Mouse (Mus musculus): Measurements from ENCODE around the gene Bglap. TPM values are rescaled to one million over a fixed set of nuclear protein-coding genes. Genes with fewer than 3 reads are reported as not detected.
"Not testable (repeated sequence)": the region's sequence is repeated elsewhere in the genome, so short reads cannot be mapped to it uniquely, and the experiment has no call there.

Gene Bglap
- polyA plus RNA-seq (2012; rRNA removed) (not detected in 2 replicates), polyA plus RNA-seq (2014; fragmentation: Nextera tagmentation; extraction: Ambion mirVana) (not detected in 2 replicates)

DNA sequence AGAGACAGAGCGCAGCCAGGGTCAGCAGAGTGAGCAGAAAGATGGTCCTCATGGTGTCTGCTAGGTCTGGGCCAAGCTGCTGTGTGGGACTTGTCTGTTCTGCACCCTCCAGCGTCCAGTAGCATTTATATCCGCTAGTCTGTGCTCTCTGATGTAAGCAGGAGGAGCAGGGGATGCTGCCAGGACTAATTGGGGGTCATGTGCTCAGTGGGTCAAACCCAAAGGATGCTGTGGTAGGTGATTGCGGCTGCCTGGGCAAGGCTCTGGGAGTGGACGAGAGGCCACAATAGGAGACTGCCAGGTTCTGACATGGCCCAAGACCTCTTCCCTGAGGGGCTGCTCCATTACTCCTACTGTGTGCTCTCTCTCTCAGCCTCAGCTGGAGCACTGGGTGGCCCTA lies at the start of gene Bglap:
Gene Bglap, minus strand, starts transcription at position 101 of the 400 bp plus-strand sequence.
- H3K4me1 ChIP-seq (replicated peaks; ENCODE audit: control insufficient read depth in 2 of 2, insufficient read depth in 2 of 2, low read length in 1 of 2): peaks cover 0 to 2% of the 10 kb centered on the region in 2 experiments; a peak in 1 of 4 replicates
- H3K27me3 ChIP-seq (ENCODE audit: control insufficient read depth, insufficient read depth, low read length): no peaks in the 10 kb centered on the region
- no peak within 1 kb of the TSS for H3K27ac ChIP-seq
- no peak within 1 kb of the TSS for H3K4me3 ChIP-seq (ENCODE audit: insufficient read depth in 1 of 2, low read depth in 2 of 2, low read length in 2 of 2)
- WGBS (ENCODE audit: insufficient replicate concordance): 55% methylated on average over 5 of the region's 5 CpGs
- no peaks in the 10 kb centered on the region for H3K36me3 ChIP-seq (replicated peaks; ENCODE audit: control insufficient read depth, insufficient read depth, low read depth)
- no peaks in the 10 kb centered on the region for H3K9me3 ChIP-seq (ENCODE audit: control insufficient read depth, low read length)
- H3K9ac ChIP-seq (replicated peaks): no peak within 1 kb of the TSS
- ATAC-seq (ENCODE audit: insufficient read depth) (no peak), DNase-seq (ENCODE audit: low read depth in 3 of 3, low spot score in 3 of 3) (no peak)
- TF ChIP-seq CTCF (IDR thresholded peaks at IDR 0.05; ENCODE audit: low read depth) (no peak), EP300 (IDR thresholded peaks at IDR 0.05; ENCODE audit: low read depth) (no peak)
- no peak within 1 kb of the TSS for H3K4me2 ChIP-seq (ENCODE audit: low read depth)

DNA sequence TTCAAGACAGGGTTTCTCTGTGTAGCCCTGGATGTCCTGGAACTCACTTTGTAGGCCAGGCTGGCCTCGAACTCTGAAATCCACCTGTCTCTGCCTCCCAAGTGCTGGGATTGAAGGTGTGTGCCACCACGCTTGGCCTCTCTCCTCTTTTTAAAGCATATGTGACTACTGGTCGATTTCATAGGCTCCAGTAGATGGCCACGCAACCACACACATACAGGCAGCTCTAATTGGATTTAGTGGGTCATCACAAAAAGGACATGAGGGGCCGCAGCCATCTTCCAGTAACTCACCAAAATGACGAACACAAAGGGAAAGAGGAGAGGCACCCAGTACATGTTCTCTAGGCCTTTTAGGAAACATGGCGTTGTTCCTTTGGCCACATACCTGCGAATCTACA lies 44.4 kb upstream of the Bglap start:
- H3K36me3 ChIP-seq (replicated peaks; ENCODE audit: control insufficient read depth, insufficient read depth, low read depth); ATAC-seq (ENCODE audit: insufficient read depth); H3K9ac ChIP-seq (replicated peaks); H3K4me3 ChIP-seq (ENCODE audit: insufficient read depth in 1 of 2, low read depth in 2 of 2, low read length in 2 of 2); H3K27ac ChIP-seq; H3K4me2 ChIP-seq (ENCODE audit: low read depth); H3K9me3 ChIP-seq (ENCODE audit: control insufficient read depth, low read length); DNase-seq (ENCODE audit: low read depth in 3 of 3, low spot score in 3 of 3); H3K27me3 ChIP-seq (ENCODE audit: control insufficient read depth, insufficient read depth, low read length): not testable (repeated sequence)
- WGBS (ENCODE audit: insufficient replicate concordance): 59% methylated on average over 8 of the region's 8 CpGs
- peaks cover 7 to 15% of the 10 kb centered on the region in 2 experiments for H3K4me1 ChIP-seq (replicated peaks; ENCODE audit: control insufficient read depth in 2 of 2, insufficient read depth in 2 of 2, low read length in 1 of 2)

DNA sequence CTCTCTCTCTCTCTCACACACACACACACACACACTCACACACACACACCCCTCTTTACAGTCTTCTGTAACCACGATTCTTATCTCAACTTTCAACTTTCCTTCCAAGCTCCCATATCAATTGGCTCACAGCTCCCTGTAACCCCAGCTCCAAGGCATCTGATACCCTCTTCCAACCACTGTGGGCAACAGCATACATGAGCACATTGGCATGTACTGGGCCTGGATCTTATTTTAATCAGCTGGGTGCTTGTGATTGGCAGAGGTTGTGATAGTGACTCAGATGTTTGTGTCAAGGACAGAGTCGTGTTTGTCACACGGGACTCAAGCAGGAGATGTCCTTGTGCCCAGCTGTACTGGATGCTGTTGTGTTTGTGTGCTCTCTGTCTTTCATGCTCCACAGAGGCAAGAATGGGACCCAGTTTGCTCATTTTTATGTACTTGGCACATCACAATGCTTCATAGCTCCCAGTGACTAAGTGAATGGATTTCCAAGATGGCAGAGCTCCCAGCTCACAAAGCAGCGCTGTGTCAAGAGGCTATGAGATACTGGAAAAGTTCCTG lies 43.2 kb upstream of the Bglap start:
- Histone ChIP-seq H3K4me2 (ENCODE audit: low read depth) (no peak overlapping the region), H3K4me3 (ENCODE audit: insufficient read depth in 1 of 2, low read depth in 2 of 2, low read length in 2 of 2) (no peak overlapping the region), H3K9me3 (ENCODE audit: control insufficient read depth, low read length) (no peaks in the 10 kb centered on the region), H3K9ac (replicated peaks) (no peak overlapping the region), H3K27me3 (ENCODE audit: control insufficient read depth, insufficient read depth, low read length) (no peaks in the 10 kb centered on the region; the same call in 1 of the 2 replicates), H3K36me3 (replicated peaks; ENCODE audit: control insufficient read depth, insufficient read depth, low read depth) (no peaks in the 10 kb centered on the region), H3K27ac (no peak overlapping the region), H3K4me1 (replicated peaks; ENCODE audit: control insufficient read depth in 2 of 2, insufficient read depth in 2 of 2, low read length in 1 of 2) (peaks cover 15 to 23% of the 10 kb centered on the region in 2 experiments)
- 44% methylated on average over 4 of the region's 4 CpGs for WGBS (ENCODE audit: insufficient replicate concordance)
- ATAC-seq (ENCODE audit: insufficient read depth) (no peak), DNase-seq (ENCODE audit: low read depth in 3 of 3, low spot score in 3 of 3) (no peak)
- TF ChIP-seq EP300 (IDR thresholded peaks at IDR 0.05; ENCODE audit: low read depth) (no peak), CTCF (IDR thresholded peaks at IDR 0.05; ENCODE audit: low read depth) (no peak)

DNA sequence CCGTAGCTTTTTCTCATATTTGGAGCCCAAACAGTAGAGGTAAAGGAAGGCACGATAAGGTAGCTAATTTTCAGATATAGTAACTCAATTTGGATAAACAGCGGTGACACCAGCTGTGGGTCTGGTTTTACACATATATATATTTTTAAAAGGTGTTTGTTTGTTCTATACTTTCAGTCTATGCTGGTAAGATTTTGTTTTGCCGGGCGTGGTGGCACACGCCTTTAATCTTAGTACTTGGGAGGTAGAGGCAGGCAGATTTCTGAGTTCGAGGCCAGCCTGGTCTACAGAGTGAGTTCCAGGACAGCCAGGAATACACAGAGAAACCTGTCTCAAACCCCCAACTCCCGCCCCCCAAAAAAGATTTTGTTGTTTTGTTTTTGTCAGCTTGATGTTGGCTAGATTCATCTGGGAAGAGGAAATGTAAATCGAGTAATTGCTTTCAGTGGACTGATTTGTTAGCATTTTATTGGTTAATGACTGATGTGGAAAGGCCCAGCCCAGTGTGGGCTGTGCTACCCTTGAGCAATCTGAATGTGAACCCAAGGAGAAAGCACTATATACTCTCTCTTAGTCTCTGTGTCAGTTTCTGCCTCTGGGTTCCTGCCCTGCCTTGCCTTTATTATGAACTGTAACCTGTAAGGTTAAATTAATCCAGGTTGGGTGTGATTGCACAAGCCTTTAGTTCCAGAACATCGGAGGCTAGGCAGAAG lies 41.6 kb upstream of the Bglap start:
- Histone ChIP-seq H3K27ac (no peak overlapping the region), H3K9ac (replicated peaks) (no peak overlapping the region), H3K4me1 (replicated peaks; ENCODE audit: control insufficient read depth in 2 of 2, insufficient read depth in 2 of 2, low read length in 1 of 2) (peaks cover 23 to 35% of the 10 kb centered on the region in 2 experiments), H3K4me3 (ENCODE audit: insufficient read depth in 1 of 2, low read depth in 2 of 2, low read length in 2 of 2) (peak overlapping the region in 1 of 2 experiments; percentile 76; a peak in 1 of 4 replicates), H3K4me2 (ENCODE audit: low read depth) (peak overlapping the region; percentile 63), H3K27me3 (ENCODE audit: control insufficient read depth, insufficient read depth, low read length) (no peaks in the 10 kb centered on the region; the same call in 1 of the 2 replicates), H3K36me3 (replicated peaks; ENCODE audit: control insufficient read depth, insufficient read depth, low read depth) (no peaks in the 10 kb centered on the region), H3K9me3 (ENCODE audit: control insufficient read depth, low read length) (no peaks in the 10 kb centered on the region)
- 68% methylated on average over 10 of the region's 10 CpGs for WGBS (ENCODE audit: insufficient replicate concordance)
- no peak for DNase-seq (ENCODE audit: low read depth in 3 of 3, low spot score in 3 of 3)
- TF ChIP-seq EP300 (IDR thresholded peaks at IDR 0.05; ENCODE audit: low read depth) (no peak), CTCF (IDR thresholded peaks at IDR 0.05; ENCODE audit: low read depth) (no peak)
- ATAC-seq (ENCODE audit: insufficient read depth): no peak

DNA sequence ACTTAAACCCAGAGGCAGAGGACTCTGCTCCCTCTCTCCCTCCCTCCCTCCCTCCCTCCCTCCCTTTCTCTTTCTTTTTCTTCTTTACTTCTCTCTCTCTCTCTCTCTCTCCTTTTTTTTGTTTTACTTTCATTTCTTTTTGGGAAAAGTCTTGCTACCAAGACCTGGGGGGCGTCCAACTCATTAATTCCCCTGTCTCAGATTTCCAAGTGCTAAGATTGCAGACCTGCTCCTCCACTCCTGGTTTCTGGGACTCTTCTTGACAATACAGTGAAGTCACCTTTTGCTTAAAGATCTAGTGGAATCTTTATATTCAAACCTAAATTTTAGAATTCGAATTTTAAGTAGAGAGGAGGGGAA lies 41.0 kb upstream of the Bglap start:
- TF ChIP-seq CTCF (IDR thresholded peaks at IDR 0.05; ENCODE audit: low read depth) (no peak), EP300 (IDR thresholded peaks at IDR 0.05; ENCODE audit: low read depth) (no peak)
- Histone ChIP-seq H3K4me3 (ENCODE audit: insufficient read depth in 1 of 2, low read depth in 2 of 2, low read length in 2 of 2) (peak overlapping the region in 1 of 2 experiments; percentile 76; a peak in 2 of 4 replicates), H3K4me2 (ENCODE audit: low read depth) (peak overlapping the region; percentile 63), H3K27me3 (ENCODE audit: control insufficient read depth, insufficient read depth, low read length) (no peaks in the 10 kb centered on the region; the same call in 1 of the 2 replicates), H3K4me1 (replicated peaks; ENCODE audit: control insufficient read depth in 2 of 2, insufficient read depth in 2 of 2, low read length in 1 of 2) (peaks cover 23 to 35% of the 10 kb centered on the region in 2 experiments), H3K27ac (peak overlapping the region; percentile 33), H3K36me3 (replicated peaks; ENCODE audit: control insufficient read depth, insufficient read depth, low read depth) (peaks cover 5% of the 10 kb centered on the region; the same call in 1 of the 2 replicates), H3K9ac (replicated peaks) (no peak overlapping the region), H3K9me3 (ENCODE audit: control insufficient read depth, low read length) (no peaks in the 10 kb centered on the region)
- ATAC-seq (ENCODE audit: insufficient read depth): no peak
- WGBS (ENCODE audit: insufficient replicate concordance): 12% methylated on average over 2 of the region's 2 CpGs
- no peak for DNase-seq (ENCODE audit: low read depth in 3 of 3, low spot score in 3 of 3)
